Mouse (Mus musculus) kidney, embryonic 16.5 days (tissue): Measurements from ENCODE around the gene Stk17b. TPM values are rescaled to one million over a fixed set of nuclear protein-coding genes. Genes with fewer than 3 reads are reported as not detected.

ENCODE experiments used
- ATAC-seq: fragments of 200-750 bp; cut with Nextera tagmentation; 2 replicates; pipeline ENCODE4 v1.8.0; 2017; ENCODE audit warnings: moderate TSS enrichment; ENCODE audit not compliant: low FRiP score, low TSS enrichment
- H3K27ac ChIP-seq: fragments of 300-500 bp; sonication (generic); 2 replicates; pipeline ENCODE4 v1.5.1; 2014; ENCODE audit warnings: low read length
- H3K27me3 ChIP-seq: fragments of 300-500 bp; sonication (generic); 2 replicates; pipeline ENCODE4 v1.6.1; 2014; ENCODE audit warnings: low read length, control low read depth, mixed read lengths; ENCODE audit not compliant: insufficient read depth
- H3K36me3 ChIP-seq: fragments of 300-500 bp; sonication (generic); 2 replicates; pipeline ENCODE4 v1.6.1; 2014; ENCODE audit warnings: low read length, control low read depth, mixed read lengths; ENCODE audit not compliant: insufficient read depth
- H3K4me1 ChIP-seq: fragments of 300-500 bp; sonication (generic); 2 replicates; pipeline ENCODE4 v1.6.1; 2014; ENCODE audit warnings: low read length, control low read depth, mixed read lengths; ENCODE audit not compliant: insufficient read depth
- H3K4me2 ChIP-seq: fragments of 300-500 bp; sonication (generic); replicated peaks from 2 replicates; pipeline ENCODE4 v1.6.1; 2014; ENCODE audit warnings: low read depth, low read length
- H3K4me3 ChIP-seq: fragments of 300-500 bp; sonication (generic); 2 replicates; pipeline ENCODE4 v1.5.1; 2014; ENCODE audit warnings: mild to moderate bottlenecking, low read length
- H3K9ac ChIP-seq: fragments of 300-500 bp; sonication (generic); replicated peaks from 2 replicates; pipeline ENCODE4 v1.6.1; 2014; ENCODE audit warnings: low read length
- H3K9me3 ChIP-seq: fragments of 300-500 bp; sonication (generic); 2 replicates; pipeline ENCODE4 v1.6.1; 2016; ENCODE audit warnings: low read length, control low read depth
- WGBS: fragments of 180-500 bp; shearing (Covaris S2); extraction: QIAGEN DNeasy Blood & Tissue Kit; methylation state at CpG from one replicate; pipeline ENCODE4 v1.1.7; 2014; 5-methylcytosine and 5-hydroxymethylcytosine counted together
- polyA plus RNA-seq: library from polyadenylated mRNA; unstranded; fragments of >200 nt; fragmentation: Nextera tagmentation; extraction: Ambion mirVana; gene quantifications from 2 replicates; pipeline ENCODE4 v1.2.1, GENCODE M21; 2015

The Stk17b gene
- polyA plus RNA-seq, 1 experiment from 2014 or later: 20.8 TPM

DNA sequence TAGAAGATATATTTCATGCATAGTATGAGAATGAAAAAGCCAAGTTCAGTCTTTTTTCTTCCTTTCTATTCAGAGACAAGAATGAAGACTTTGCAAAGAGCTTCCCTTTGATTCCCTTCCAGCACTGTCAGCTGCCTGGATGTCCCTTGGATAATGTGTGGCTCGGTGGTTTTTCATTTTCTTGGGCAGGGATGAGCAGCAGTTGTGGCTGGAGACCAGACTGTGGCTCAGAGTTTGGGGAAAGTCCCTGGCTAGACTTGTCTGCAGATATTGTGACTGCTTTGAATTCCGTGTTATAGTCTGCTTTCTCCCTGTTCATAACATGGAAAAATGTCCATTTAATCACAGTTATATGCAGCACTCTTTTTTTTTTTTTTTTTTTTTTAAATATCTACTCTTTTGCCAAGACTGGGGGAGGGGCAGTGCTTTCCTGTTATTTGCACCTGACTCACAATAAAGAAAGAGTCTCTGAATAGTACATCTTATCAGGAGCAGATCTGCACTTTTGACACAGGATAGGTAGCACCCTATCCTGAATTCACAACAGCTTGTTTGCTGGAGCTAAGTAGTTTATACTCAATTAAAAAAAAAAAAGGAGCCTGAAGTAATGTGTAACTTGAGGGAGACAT, 29.2 kb upstream of the Stk17b start:
- WGBS: 67% methylated on average over 2 of the region's 2 CpGs
- no peak for ATAC-seq
- Histone ChIP-seq H3K4me3 (no peak overlapping the region), H3K27ac (no peak overlapping the region), H3K27me3 (no peaks in the 10 kb centered on the region), H3K4me2 (no peak overlapping the region), H3K36me3 (no peaks in the 10 kb centered on the region), H3K4me1 (peaks cover 2% of the 10 kb centered on the region; the same call in 1 of the 2 replicates), H3K9ac (no peak overlapping the region), H3K9me3 (no peaks in the 10 kb centered on the region)

DNA sequence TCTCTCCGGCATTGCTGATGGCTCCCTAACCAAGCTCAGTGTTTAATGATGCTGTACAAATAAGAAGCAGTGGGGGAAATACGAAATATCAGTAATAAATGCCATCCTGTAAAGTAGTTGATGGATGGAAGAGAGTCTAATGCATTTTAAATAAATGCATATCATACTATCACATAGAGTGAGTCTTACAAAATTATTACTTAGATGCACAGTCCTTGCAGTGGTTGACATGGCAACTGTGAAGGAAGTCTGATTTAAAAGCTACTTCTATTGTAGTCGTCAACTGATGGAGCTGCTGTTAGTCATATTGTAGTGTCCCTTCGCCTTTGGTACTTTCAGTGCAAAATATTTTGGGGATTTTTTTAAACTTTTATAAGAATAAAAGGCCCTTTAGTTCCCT, 26.9 kb upstream of the Stk17b start:
- H3K4me1 ChIP-seq: peaks cover 2% of the 10 kb centered on the region; the same call in 1 of the 2 replicates
- ATAC-seq: no peak
- WGBS: 83% methylated on average over 4 of the region's 4 CpGs
- H3K4me2 ChIP-seq: no peak overlapping the region
- no peaks in the 10 kb centered on the region for H3K27me3 ChIP-seq
- no peak overlapping the region for H3K4me3 ChIP-seq
- H3K9ac ChIP-seq: no peak overlapping the region
- H3K9me3 ChIP-seq: no peaks in the 10 kb centered on the region
- H3K36me3 ChIP-seq: no peaks in the 10 kb centered on the region
- no peak overlapping the region for H3K27ac ChIP-seq

DNA sequence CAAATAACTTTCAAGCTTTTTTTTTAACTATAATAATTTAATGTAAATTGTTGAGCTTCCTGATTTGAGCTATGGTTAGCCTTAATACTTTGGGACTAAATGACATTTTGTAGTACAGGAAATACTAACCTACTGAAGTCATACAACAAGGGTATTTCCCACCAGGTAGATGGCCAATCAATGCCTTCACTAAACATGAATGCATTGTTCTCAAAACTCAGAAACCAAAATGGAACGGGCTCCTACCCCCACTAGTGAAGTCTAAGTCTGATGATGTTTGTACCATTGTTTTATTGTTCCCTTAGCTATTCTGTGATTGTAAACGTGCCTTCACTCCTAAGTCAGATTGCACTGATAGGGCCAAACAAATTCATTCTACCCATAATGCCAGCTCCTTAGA, 23.2 kb upstream of the Stk17b start:
- Histone ChIP-seq H3K4me2 (no peak overlapping the region), H3K27me3 (no peaks in the 10 kb centered on the region), H3K9ac (no peak overlapping the region), H3K27ac (no peak overlapping the region), H3K4me3 (no peak overlapping the region), H3K4me1 (no peaks in the 10 kb centered on the region), H3K9me3 (no peaks in the 10 kb centered on the region), H3K36me3 (no peaks in the 10 kb centered on the region)
- ATAC-seq: no peak
- 66% methylated on average over 2 of the region's 2 CpGs for WGBS

DNA sequence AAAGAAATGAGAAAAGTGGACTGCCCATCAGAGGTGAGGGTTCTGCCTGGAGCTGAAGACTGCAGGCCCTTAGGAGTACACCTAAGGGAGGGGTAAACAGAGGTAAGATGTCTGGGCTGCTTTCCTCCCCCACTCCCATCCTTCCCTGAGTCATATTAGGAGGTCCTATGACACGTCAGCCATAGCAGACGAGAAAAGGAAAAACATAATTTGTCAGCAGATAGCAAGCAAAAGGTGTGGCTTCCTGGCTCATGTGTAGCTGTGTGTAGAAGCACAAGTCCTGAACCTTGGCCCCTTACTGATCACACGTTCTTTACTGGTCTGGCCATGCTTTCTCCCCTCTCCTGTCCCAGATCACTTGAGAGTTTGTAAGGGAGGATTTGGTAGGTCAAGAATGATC, 12.8 kb upstream of the Stk17b start:
- H3K36me3 ChIP-seq: no peaks in the 10 kb centered on the region
- no peaks in the 10 kb centered on the region for H3K4me1 ChIP-seq
- no peak overlapping the region for H3K9ac ChIP-seq
- no peaks in the 10 kb centered on the region for H3K27me3 ChIP-seq
- 66% methylated on average over 3 of the region's 3 CpGs for WGBS
- no peak overlapping the region for H3K4me3 ChIP-seq
- no peak overlapping the region for H3K27ac ChIP-seq
- no peak overlapping the region for H3K4me2 ChIP-seq
- no peak for ATAC-seq
- H3K9me3 ChIP-seq: no peaks in the 10 kb centered on the region

DNA sequence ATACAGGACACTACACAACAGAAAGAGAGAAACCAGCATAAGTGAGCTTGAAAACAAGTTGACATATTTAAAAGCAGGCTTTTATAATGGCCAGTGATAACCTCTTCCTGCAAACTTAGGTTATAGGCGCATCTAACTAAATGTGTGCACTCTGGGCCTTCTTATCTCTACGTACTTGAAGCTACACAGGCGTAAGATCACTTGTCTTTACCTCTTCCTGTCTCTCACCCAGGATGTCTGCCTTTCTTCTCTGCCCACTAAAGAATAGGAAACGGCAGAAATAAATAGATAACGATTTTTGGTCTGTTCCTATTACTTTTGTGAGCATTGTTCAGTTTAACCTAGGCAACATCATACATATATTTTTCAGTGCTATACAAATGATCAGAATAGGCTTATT, 12.1 kb upstream of the Stk17b start:
- Histone ChIP-seq H3K4me1 (no peaks in the 10 kb centered on the region), H3K27ac (no peak overlapping the region), H3K4me2 (no peak overlapping the region), H3K9me3 (no peaks in the 10 kb centered on the region), H3K36me3 (no peaks in the 10 kb centered on the region), H3K9ac (no peak overlapping the region), H3K4me3 (no peak overlapping the region), H3K27me3 (no peaks in the 10 kb centered on the region)
- WGBS: 81% methylated on average over 5 of the region's 5 CpGs
- no peak for ATAC-seq

DNA sequence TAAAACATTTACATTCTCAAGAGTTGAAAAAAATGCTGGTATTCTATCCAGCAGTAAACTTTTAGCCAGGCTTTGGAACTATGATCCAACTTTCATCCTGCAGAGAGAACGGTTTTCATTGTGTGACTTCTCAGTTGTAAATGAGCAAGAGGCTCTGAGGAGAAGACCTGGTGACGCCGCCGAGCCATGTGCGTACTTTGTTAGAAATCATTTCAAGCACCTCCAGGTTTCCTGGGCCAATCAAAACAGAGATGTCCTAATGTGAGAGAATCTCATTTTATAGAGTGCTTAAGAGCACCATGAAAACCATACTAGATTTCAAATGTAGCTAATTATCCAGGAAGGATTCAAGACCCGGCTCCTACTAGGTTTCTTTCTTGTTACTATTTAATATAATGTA, 11.2 kb upstream of the Stk17b start:
- Histone ChIP-seq H3K4me3 (no peak overlapping the region), H3K4me2 (no peak overlapping the region), H3K27me3 (no peaks in the 10 kb centered on the region), H3K4me1 (no peaks in the 10 kb centered on the region), H3K36me3 (no peaks in the 10 kb centered on the region), H3K9ac (no peak overlapping the region), H3K27ac (no peak overlapping the region), H3K9me3 (no peaks in the 10 kb centered on the region)
- 86% methylated on average over 6 of the region's 6 CpGs for WGBS
- no peak for ATAC-seq

DNA sequence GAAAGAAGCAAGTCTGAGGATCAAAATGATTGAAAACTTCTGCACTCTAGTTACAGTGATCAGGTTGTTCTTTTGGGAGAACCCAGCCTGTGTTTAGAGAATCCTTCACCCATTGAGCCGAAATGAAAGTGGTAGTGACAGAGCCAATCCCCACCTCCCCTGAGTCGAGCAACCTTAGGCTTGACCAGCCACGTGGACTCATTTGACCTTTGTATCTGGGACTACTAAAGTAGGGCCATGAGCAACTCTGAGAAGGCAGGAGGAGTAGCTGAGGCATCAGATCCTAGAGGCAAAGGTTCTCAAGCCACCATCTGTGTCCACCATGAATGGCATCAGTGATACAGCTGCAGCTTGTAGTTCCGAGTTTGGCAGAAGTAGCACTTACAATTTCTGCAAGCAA, 10.6 kb upstream of the Stk17b start:
- Histone ChIP-seq H3K27me3 (no peaks in the 10 kb centered on the region), H3K9me3 (no peaks in the 10 kb centered on the region), H3K27ac (no peak overlapping the region), H3K9ac (no peak overlapping the region), H3K4me1 (no peaks in the 10 kb centered on the region), H3K36me3 (no peaks in the 10 kb centered on the region), H3K4me3 (no peak overlapping the region), H3K4me2 (no peak overlapping the region)
- ATAC-seq: no peak
- 71% methylated on average over 4 of the region's 4 CpGs for WGBS

DNA sequence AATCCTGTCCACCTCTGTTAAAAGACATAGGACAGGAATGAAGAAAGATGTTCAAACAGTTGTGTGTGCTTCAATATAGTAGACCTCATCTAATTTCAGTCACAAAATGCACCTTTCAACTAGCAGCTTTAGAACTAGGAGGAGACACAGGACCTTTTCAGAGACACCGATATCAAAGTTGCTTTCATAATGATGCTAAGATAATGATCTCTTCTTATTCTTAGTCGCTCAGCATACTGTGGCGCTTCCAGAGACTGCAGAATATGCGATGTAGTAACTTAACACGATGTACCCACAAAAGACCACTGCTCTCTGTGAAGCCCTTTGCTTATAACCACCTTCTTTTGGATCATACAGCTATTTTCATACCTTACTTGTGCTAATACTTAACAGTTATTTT, 10.1 kb upstream of the Stk17b start:
- ATAC-seq: no peak
- H3K9me3 ChIP-seq: no peaks in the 10 kb centered on the region
- no peak overlapping the region for H3K4me2 ChIP-seq
- H3K36me3 ChIP-seq: no peaks in the 10 kb centered on the region
- no peak overlapping the region for H3K9ac ChIP-seq
- H3K4me1 ChIP-seq: no peaks in the 10 kb centered on the region
- no peak overlapping the region for H3K27ac ChIP-seq
- 90% methylated on average over 5 of the region's 5 CpGs for WGBS
- no peak overlapping the region for H3K4me3 ChIP-seq
- H3K27me3 ChIP-seq: no peaks in the 10 kb centered on the region

DNA sequence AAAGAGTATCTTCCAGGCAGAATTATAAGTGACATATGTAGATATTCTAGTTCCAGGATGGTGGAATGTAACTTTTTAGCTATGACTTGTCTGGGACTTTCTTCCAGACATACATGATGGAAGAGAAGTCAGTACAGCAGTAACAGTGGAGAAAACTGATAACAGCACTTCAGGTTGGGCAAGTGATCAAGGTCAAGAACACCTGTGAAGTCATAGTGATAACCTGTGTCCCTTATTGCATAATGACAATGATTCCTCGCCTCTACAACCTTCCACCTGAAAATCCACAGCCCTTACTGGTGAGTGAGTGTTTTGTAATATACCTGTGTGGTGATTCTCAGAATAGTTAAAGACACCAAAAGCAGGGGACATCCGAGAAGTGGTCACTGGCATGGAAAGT, 9.3 kb upstream of the Stk17b start:
- 83% methylated on average over 2 of the region's 2 CpGs for WGBS
- Histone ChIP-seq H3K4me1 (no peaks in the 10 kb centered on the region), H3K9me3 (no peaks in the 10 kb centered on the region), H3K27me3 (no peaks in the 10 kb centered on the region), H3K36me3 (no peaks in the 10 kb centered on the region), H3K9ac (no peak overlapping the region), H3K4me2 (no peak overlapping the region), H3K27ac (no peak overlapping the region), H3K4me3 (no peak overlapping the region)
- ATAC-seq: no peak

DNA sequence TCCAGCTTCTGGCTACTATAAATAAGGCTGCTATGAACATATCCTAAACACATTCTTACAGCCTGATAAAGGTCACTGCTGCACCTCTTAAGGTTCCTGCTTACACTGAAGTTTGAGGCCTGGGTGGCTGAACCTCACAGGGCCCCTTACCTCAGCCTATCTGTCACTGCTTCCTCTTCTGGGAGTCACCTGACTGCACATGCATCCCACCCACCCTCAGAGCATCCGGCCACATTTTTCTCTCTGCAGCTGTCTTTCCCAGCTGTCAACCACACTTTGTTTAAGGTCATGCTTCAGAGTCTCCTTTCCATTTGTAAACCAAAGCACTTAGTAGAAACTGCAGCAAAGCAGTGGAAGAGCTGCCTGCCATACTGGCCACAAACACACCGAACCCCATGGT, 6.3 kb upstream of the Stk17b start:
- H3K4me2 ChIP-seq: no peak overlapping the region
- H3K4me3 ChIP-seq: no peak overlapping the region
- H3K9ac ChIP-seq: no peak overlapping the region
- no peaks in the 10 kb centered on the region for H3K27me3 ChIP-seq
- H3K4me1 ChIP-seq: no peaks in the 10 kb centered on the region
- WGBS: 85% methylated on average over 2 of the region's 2 CpGs
- H3K36me3 ChIP-seq: no peaks in the 10 kb centered on the region
- H3K9me3 ChIP-seq: no peaks in the 10 kb centered on the region
- H3K27ac ChIP-seq: no peak overlapping the region
- ATAC-seq: no peak
